Mouse (Mus musculus) G1E (cell line): Measurements from ENCODE around the gene Col11a2.

Source experiments
- CTCF ChIP-seq: IDR thresholded peaks from 2 replicates; pipeline ENCODE4 v1.5.1; 2012; ENCODE audit warnings: low read depth, low read length, inconsistent platforms, mixed read lengths
- GATA1 ChIP-seq: IDR thresholded peaks from 2 replicates; pipeline ENCODE4 v1.6.1; 2012; ENCODE audit warnings: borderline replicate concordance, low read length, inconsistent platforms, mixed read lengths
- TAL1 ChIP-seq: conservative IDR thresholded peaks from 2 replicates; pipeline ENCODE4 v1.6.1; 2012; ENCODE audit warnings: low read depth, low read length, inconsistent platforms, mixed read lengths

DNA sequence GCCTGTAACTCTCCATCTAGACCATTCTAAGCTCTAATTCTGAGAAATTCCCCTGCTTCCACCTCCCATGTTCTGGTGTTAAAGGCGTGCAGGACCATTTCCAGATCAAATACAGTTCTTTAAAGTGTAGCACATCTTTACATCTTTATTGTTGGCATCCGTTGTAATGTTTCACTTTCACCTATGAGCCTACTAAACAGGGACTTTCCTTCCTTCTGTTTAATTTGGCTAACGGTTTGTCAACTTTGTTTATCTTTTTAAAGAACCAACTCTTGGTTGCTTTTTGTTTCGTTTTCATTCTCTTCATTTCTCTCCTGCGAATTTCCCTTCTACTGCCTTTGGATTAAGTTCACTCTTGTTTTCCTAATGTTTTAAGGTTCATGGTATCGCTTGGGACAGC lies 63.6 kb downstream of the Col11a2 start:
- TF ChIP-seq CTCF (no peak), GATA1 (no peak), TAL1 (no peak)
